Mouse (Mus musculus) heart, embryonic 14.5 days (tissue): ENCODE results near the gene Zfand3. TPM values are rescaled to one million over a fixed set of nuclear protein-coding genes. Genes with fewer than 3 reads are reported as not detected.

Source experiments
- ATAC-seq: fragments of 200-750 bp; cut with Nextera tagmentation; 2 replicates; pipeline ENCODE4 v1.8.0; 2017; ENCODE audit warnings: low read depth, moderate TSS enrichment; ENCODE audit not compliant: insufficient number of reproducible peaks, insufficient read depth, low FRiP score
- H3K27ac ChIP-seq, 2 experiments: fragments of 200-500 bp in 1 of 2; fragments of 300-500 bp in 1 of 2; sonication (generic) in 1 of 2; replicated peaks in 1 of 2; 2 replicates each; pipeline ENCODE4 v1.5.1; 2012 to 2014; ENCODE audit warnings: low read depth in 2 of 2, low read length in 2 of 2, control low read depth in 1 of 2, mild to moderate bottlenecking in 1 of 2, mixed read lengths in 1 of 2; ENCODE audit not compliant: control insufficient read depth in 1 of 2, insufficient read depth in 1 of 2
- H3K27me3 ChIP-seq: fragments of 300-500 bp; sonication (generic); 2 replicates; pipeline ENCODE4 v1.6.1; 2014; ENCODE audit warnings: mild to moderate bottlenecking, low read length, control low read depth; ENCODE audit not compliant: control insufficient read depth, insufficient read depth
- H3K36me3 ChIP-seq: fragments of 300-500 bp; sonication (generic); 2 replicates; pipeline ENCODE4 v1.6.1; 2014; ENCODE audit warnings: mild to moderate bottlenecking, control low read depth, low read length, mixed read lengths; ENCODE audit not compliant: control insufficient read depth, insufficient read depth
- H3K4me1 ChIP-seq, 2 experiments: fragments of 200-500 bp in 1 of 2; fragments of 300-500 bp in 1 of 2; sonication (generic) in 1 of 2; 2 replicates each; pipeline ENCODE4 v1.6.1; 2012 to 2014; ENCODE audit warnings: low read length in 2 of 2, control low read depth in 1 of 2, mixed read lengths in 1 of 2; ENCODE audit not compliant: control insufficient read depth in 2 of 2, insufficient read depth in 2 of 2
- H3K4me2 ChIP-seq: fragments of 300-500 bp; sonication (generic); 2 replicates; pipeline ENCODE4 v1.6.1; 2014; ENCODE audit warnings: mild to moderate bottlenecking, low read length
- H3K4me3 ChIP-seq, 2 experiments: fragments of 200-500 bp in 1 of 2; fragments of 300-500 bp in 1 of 2; sonication (generic) in 1 of 2; 2 replicates each; pipeline ENCODE4 v1.5.1; 2012 to 2014; ENCODE audit warnings: low read length in 2 of 2, mild to moderate bottlenecking in 2 of 2, control low read depth in 1 of 2, low read depth in 1 of 2, moderate library complexity in 1 of 2; ENCODE audit not compliant: control insufficient read depth in 1 of 2, insufficient read depth in 1 of 2
- H3K9ac ChIP-seq: fragments of 300-500 bp; sonication (generic); 2 replicates; pipeline ENCODE4 v1.6.1; 2014; ENCODE audit warnings: mild to moderate bottlenecking, low read length
- H3K9me3 ChIP-seq: fragments of 300-500 bp; sonication (generic); 2 replicates; pipeline ENCODE4 v1.6.1; 2016; ENCODE audit warnings: low read length, control low read depth; ENCODE audit not compliant: control insufficient read depth
- WGBS: fragments of 180-500 bp; shearing (Covaris S2); extraction: QIAGEN DNeasy Blood & Tissue Kit; methylation state at CpG from one replicate; pipeline ENCODE4 v1.1.7; 2014; 5-methylcytosine and 5-hydroxymethylcytosine counted together
- polyA plus RNA-seq: library from polyadenylated mRNA; unstranded; fragments of >200 nt; fragmentation: Nextera tagmentation; extraction: Ambion mirVana; gene quantifications from 2 replicates; pipeline ENCODE4 v1.2.1, GENCODE M21; 2014

The Zfand3 gene
- polyA plus RNA-seq, 1 experiment from 2014 or later = 48.1 TPM

DNA sequence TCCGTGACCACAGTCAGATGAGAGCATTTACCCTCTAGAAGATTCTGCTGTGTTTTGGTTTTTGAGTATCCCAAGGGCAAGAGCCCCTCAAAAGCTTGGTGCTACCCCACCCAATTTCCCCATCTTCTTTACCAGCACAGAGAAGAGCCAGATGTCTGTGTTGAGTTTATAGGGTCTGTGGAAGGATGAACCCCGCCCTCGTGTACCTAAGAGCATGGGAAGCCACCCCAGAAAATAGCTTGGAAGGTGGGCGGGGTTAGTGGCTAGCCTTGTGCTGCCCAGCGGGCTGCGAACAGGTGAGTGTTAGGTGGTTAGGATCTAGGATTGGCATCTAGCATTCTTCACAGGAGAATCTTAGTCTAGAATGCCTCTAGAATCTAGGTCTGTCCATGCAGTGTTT lies 182.6 kb downstream of the Zfand3 start:
- H3K4me2 ChIP-seq = no peak overlapping the region
- H3K9me3 ChIP-seq = no peaks in the 10 kb centered on the region
- no peak for ATAC-seq
- no peak overlapping the region for H3K9ac ChIP-seq
- peaks cover 30 to 51% of the 10 kb centered on the region in 2 experiments for H3K4me1 ChIP-seq
- H3K27me3 ChIP-seq = no peaks in the 10 kb centered on the region
- H3K27ac ChIP-seq = peak overlapping the region in 1 of 2 experiments; percentile 93; a peak in 2 of 4 replicates
- 86% methylated on average over 6 of the region's 6 CpGs for WGBS
- no peak overlapping the region for H3K4me3 ChIP-seq
- H3K36me3 ChIP-seq = no peaks in the 10 kb centered on the region

DNA sequence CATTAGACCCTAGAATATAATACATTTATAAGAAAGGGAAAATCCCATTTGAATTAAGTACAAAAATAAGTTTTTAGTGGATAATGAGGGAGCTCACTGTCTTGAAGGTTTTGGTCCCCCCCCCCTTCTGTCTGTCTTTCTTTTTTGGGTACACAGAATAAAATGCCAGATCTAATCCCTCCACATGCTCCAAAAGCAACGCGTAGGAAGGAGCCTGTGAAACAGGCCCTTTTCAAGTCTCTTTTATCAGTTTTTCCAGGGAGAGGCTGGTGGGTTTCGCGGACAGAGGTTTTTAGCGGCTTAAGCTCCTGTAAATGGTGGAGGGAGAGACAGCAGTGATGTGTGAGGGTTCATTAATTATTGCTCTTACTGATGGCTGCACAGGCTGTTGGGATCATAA lies 183.0 kb downstream of the Zfand3 start:
- Histone ChIP-seq H3K4me2 (peak overlapping the region; percentile 59), H3K36me3 (peaks cover 3% of the 10 kb centered on the region), H3K9me3 (no peaks in the 10 kb centered on the region), H3K27ac (peak overlapping the region; percentile 85 to 93), H3K27me3 (no peaks in the 10 kb centered on the region), H3K9ac (peak overlapping the region; percentile 57; the same call in 1 of the 2 replicates), H3K4me1 (peaks cover 33 to 54% of the 10 kb centered on the region in 2 experiments), H3K4me3 (no peak overlapping the region)
- ATAC-seq = no peak
- 18% methylated on average over 5 of the region's 5 CpGs for whole genome bisulfite sequencing

DNA sequence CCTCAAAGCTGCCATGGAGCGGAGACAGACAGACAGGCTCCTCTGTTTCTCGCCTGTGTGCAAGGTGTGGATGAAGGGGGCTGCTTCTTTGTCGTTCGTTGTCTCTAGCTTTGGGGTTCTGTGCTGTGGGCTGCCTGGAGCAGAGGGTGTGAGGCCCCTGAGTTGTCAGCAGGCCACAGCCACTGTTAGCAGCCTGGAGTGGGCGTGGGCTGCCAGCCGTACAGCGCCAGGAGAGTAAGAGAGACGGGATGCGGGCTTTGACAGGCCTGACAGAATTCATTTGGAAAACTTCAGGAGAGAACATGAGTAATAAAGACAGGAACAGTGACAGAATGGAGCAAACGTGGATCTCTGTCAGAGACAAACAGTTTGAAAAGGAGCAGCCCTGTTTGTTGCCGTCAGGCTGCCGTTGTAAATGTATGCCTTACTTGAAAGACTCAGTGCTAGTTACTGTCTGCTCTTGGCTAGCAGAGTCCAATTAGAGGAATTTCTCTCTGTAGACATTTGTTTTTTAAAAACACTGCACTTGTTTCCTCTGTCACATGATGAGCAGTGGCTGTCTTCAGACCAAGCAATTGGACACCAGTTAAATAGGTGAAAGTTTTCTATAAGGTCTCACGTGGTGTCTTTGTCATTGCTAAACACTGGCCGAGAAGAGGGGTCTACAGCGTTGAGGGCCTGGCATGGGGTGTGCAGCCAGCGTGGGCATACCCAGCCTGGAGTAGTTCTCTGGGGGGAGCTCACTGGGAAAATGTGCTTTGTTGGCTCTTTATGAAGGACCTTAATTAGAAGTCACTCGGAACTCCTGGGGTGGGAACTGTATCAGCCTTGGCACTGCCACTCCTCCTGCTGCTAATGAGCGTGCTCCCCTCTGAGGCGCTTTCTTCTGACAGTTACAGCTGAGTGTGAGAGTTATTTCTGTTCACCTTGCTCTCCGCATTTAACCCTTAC lies 183.8 kb downstream of the Zfand3 start:
- WGBS = 18% methylated on average over 20 of the region's 20 CpGs
- H3K9me3 ChIP-seq = no peaks in the 10 kb centered on the region
- H3K4me2 ChIP-seq = peak overlapping the region; percentile 59
- peaks cover 9% of the 10 kb centered on the region for H3K36me3 ChIP-seq
- peaks cover 37 to 60% of the 10 kb centered on the region in 2 experiments for H3K4me1 ChIP-seq
- H3K4me3 ChIP-seq = peak overlapping the region in 1 of 2 experiments; percentile 11; a peak in 1 of 4 replicates
- H3K9ac ChIP-seq = peak overlapping the region; percentile 57
- peak overlapping the region; percentile 85 to 93 for H3K27ac ChIP-seq
- H3K27me3 ChIP-seq = no peaks in the 10 kb centered on the region
- peak; percentile 67; the same call in 1 of the 2 replicates for ATAC-seq

DNA sequence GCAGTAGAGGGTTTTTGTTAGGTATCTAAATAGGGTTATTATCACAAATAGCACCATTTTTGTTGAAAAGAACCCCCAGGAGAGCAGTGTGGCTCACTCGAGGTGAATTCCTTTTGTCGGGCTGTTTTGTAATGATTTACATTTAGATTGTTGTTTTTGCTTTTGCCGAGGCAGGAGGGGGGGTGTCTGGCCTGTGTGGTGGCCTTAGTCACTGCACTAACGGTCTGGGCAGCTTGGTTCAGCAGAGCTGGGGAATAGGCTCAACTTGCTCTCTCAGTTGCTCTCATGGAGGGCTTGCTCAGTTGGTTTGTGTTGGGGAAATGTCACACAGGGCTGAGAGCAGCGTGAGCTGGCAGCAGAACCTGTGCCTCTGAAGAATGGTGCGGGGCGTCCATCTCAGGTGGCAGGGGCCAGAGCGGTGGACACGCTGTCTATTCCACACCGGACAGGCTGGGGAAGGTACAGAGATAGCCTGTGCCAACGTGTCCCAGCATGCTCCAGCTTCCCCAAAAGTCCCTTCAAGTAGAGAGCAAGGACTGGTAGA lies 186.6 kb downstream of the Zfand3 start:
- no peak for ATAC-seq
- Histone ChIP-seq H3K4me1 (peaks cover 49 to 89% of the 10 kb centered on the region in 2 experiments), H3K4me3 (no peak overlapping the region), H3K27ac (no peak overlapping the region), H3K4me2 (no peak overlapping the region), H3K9ac (no peak overlapping the region), H3K27me3 (no peaks in the 10 kb centered on the region), H3K9me3 (no peaks in the 10 kb centered on the region), H3K36me3 (peaks cover 15% of the 10 kb centered on the region)
- WGBS = 73% methylated on average over 11 of the region's 11 CpGs

DNA sequence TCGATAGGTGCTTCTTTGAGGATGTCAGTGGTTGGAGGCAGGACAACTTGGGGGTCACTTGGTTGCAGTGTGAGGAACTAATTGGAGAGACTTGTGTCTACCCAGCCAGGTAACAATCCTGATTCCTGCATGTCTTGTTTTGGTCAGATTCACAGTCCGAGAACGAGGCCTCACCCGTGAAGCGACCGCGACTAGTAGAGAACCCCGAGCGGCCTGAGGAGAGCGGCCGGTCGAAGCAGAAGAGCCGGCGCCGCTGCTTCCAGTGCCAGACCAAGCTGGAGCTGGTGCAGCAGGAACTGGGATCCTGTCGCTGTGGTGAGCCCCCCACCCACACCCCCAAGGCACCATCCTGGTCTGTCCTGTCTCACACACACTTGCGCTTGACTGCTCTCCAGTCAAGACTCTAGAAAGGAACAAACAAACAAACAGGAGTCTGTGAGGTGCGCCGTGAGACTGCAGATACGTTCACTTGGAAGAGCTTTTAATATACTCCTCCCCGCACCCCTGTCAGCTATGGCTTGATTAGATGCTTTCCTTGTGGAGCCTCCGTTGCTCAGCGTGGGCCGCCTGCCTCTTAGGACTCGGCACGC lies 188.0 kb downstream of the Zfand3 start:
- H3K36me3 ChIP-seq = peaks cover 15% of the 10 kb centered on the region
- H3K4me1 ChIP-seq = peaks cover 55 to 95% of the 10 kb centered on the region in 2 experiments

DNA sequence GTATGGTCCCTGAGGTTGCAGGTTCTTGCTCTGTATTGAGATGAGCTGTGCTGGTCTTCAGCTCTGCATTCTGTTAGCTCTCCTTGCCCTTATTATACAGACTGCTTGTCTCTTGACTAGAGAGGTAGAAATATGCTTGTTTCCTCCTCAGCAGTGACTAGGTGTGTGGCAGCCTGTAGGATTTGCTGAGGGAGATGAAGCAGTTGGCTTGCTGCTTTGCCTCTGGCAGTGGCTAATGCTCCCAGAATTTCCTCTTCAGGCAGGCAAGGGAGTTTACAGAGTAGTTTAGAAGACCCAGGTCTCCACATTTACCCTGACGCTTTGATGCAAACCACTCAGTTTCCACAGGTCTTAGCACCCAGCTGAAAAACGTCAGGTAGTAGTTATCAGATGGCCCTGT lies 189.1 kb downstream of the Zfand3 start:
- H3K27me3 ChIP-seq = no peaks in the 10 kb centered on the region
- peaks cover 55 to 95% of the 10 kb centered on the region in 2 experiments for H3K4me1 ChIP-seq
- H3K4me3 ChIP-seq = no peak overlapping the region
- H3K9ac ChIP-seq = no peak overlapping the region
- no peak overlapping the region for H3K27ac ChIP-seq
- H3K36me3 ChIP-seq = peaks cover 15% of the 10 kb centered on the region
- no peak for ATAC-seq
- H3K9me3 ChIP-seq = no peaks in the 10 kb centered on the region
- 40% methylated on average over 2 of the region's 2 CpGs for WGBS
- no peak overlapping the region for H3K4me2 ChIP-seq

More for the DNA sequence above, 188.0 kb downstream of the Zfand3 start:
- H3K27ac ChIP-seq = no peak overlapping the region
- no peak for ATAC-seq
- H3K9ac ChIP-seq = no peak overlapping the region
- H3K4me3 ChIP-seq = no peak overlapping the region
- no peaks in the 10 kb centered on the region for H3K27me3 ChIP-seq
- no peaks in the 10 kb centered on the region for H3K9me3 ChIP-seq
- WGBS = 77% methylated on average over 26 of the region's 26 CpGs
- no peak overlapping the region for H3K4me2 ChIP-seq

DNA sequence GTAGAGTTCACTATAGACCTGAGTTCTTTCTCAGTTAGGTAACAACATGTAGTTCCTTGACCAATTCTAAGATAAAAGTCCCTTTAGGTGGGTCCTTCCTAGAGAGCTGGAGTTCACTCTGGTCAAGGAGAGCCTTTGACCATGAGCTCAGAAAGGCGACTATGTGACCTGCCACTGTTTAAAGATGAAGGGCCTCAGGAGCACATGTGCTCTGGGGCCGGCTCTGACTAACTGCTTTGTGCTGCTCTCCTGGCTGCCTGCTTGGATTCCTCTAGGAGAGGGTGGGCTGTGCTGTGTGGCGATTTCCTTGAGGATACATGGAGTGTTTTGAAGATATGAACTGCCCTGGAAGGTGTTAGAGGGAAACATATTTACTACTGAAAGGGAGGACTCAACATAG lies 189.6 kb downstream of the Zfand3 start:
- Histone ChIP-seq H3K27ac (no peak overlapping the region), H3K4me2 (no peak overlapping the region), H3K36me3 (peaks cover 15% of the 10 kb centered on the region), H3K4me3 (no peak overlapping the region), H3K9me3 (no peaks in the 10 kb centered on the region), H3K9ac (0 out of 2 replicates have a peak overlapping the region, but pooled peaks have one; percentile 25), H3K4me1 (peaks cover 59 to 96% of the 10 kb centered on the region in 2 experiments), H3K27me3 (no peaks in the 10 kb centered on the region)
- ATAC-seq = no peak
- 38% methylated on average over 3 of the region's 3 CpGs for WGBS
